Mouse (Mus musculus): ENCODE results near the gene Coro2b. TPM values are rescaled to one million over a fixed set of nuclear protein-coding genes. Genes with fewer than 3 reads are reported as not detected.

Gene Coro2b
- total RNA-seq, 1 experiment: 4.8 TPM

- Histone ChIP-seq H3K9me3 (ENCODE audit: control insufficient read depth, insufficient read depth, low read depth, low read length) (no peaks in the 10 kb centered on the region), H3K4me1 (ENCODE audit: control insufficient read depth in 2 of 2, insufficient read depth in 2 of 2, low read length in 2 of 2, poor library complexity in 1 of 2) (peaks cover 8 to 39% of the 10 kb centered on the region in 2 experiments; a peak in 3 of 4 replicates), H3K27ac (ENCODE audit: insufficient read depth, low read depth, low read length, poor library complexity, severe bottlenecking) (no peak overlapping the region), H3K4me3 (ENCODE audit: insufficient read depth in 1 of 2, low read depth in 1 of 2, low read length in 2 of 2, poor library complexity in 1 of 2, severe bottlenecking in 1 of 2) (no peak overlapping the region), H3K9ac (ENCODE audit: insufficient read depth, low read depth, low read length, poor library complexity, severe bottlenecking) (no peak overlapping the region), H3K36me3 (ENCODE audit: control insufficient read depth, insufficient read depth, low read length, poor library complexity, severe bottlenecking) (peaks cover 45% of the 10 kb centered on the region)
- DNase-seq (ENCODE audit: low read depth, low spot score): no peak
- in situ Hi-C loops (cut with MboI; ENCODE audit: low sequenced_read_pairs in 2 of 2, unreplicated experiment in 2 of 2): no loop called here
- TF ChIP-seq ZC3H11A (IDR thresholded peaks at IDR 0.05; ENCODE audit: borderline replicate concordance, low read depth, low read length) (no peak), ZNF384 (IDR thresholded peaks at IDR 0.05; ENCODE audit: low read depth, low read length) (no peak), MAFK (IDR thresholded peaks at IDR 0.05; ENCODE audit: insufficient read depth, low read depth, low read length) (no peak), HCFC1 (IDR thresholded peaks at IDR 0.05; ENCODE audit: borderline replicate concordance, insufficient read depth, low read length) (no peak), CHD2 (IDR thresholded peaks at IDR 0.05; ENCODE audit: low read depth, low read length) (no peak)
Observed at GRCm38 (mm10) chr9:62372556-62373221, 164.2 kb downstream of the Coro2b start.

DNA sequence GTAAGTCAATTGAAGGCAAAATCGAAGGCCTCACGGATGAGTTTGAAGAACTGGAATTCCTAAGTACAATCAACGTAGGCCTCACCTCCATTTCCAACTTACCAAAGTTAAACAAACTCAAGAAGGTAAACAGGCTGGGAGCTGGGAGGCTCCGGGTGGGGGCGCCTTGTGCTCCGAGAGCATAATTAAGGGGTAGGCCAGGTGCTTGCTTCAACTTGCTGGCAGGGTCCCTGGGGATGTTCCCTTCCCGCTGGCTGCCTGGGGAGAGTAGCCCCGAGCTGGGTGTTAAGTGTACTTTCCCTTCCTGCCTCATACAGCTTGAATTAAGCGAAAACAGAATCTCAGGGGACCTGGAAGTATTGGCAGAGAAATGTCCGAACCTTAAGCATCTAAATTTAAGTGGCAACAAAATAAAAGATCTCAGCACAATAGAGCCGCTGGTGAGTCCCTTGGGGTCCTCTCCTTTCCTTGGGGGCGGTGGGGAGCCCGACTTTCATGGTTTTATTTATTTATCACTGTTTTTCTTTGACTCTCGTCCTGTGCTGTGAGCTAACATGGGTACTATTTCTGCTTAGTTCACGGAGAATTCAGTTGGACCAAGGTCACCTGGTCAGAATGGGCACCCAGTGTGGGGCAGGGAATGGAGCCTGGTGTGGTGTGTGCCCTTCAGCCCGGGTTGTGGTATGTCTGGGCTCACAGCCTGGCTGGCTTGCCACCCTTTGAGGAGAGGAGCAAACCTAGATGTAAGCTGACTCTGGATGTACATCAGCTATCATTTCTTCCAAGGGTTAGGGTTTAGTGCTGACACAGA lies 164.9 kb downstream of the Coro2b start:
- TF ChIP-seq ZNF384 (IDR thresholded peaks at IDR 0.05; ENCODE audit: low read depth, low read length) (no peak), CHD2 (IDR thresholded peaks at IDR 0.05; ENCODE audit: low read depth, low read length) (no peak), ZC3H11A (IDR thresholded peaks at IDR 0.05; ENCODE audit: borderline replicate concordance, low read depth, low read length) (no peak), MAFK (IDR thresholded peaks at IDR 0.05; ENCODE audit: insufficient read depth, low read depth, low read length) (no peak), HCFC1 (IDR thresholded peaks at IDR 0.05; ENCODE audit: borderline replicate concordance, insufficient read depth, low read length) (no peak)

DNA sequence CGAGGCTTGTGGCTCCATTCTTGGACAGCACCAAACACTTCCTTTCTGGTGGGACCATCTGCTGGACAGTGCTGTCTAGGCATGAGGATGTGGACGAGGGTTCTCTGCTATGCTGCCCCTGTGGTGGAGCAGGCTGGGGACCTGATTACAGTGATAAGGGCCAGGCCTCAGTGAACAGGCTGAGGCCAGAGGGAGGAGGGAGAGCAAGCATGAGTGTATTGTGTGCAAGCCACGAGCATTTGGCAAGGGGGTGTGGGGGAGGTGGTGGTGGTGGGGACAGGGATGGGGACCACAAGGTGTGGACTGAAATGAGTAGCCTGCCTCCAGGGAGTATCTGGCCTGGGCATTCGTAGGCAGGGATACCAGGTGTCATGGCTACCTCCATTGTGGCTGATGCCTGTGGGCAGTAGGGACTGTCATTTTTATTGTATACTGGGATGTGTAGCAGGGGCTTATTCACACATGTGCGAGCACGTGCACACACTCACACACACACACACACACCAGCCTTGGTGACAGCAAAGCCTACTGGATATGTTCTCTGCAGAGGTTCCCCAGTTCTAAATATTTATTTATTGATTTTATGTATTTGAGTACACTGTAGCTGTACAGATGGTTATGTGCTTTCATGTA lies 166.1 kb downstream of the Coro2b start:
- Histone ChIP-seq H3K9ac (ENCODE audit: insufficient read depth, low read depth, low read length, poor library complexity, severe bottlenecking) (no peak overlapping the region), H3K36me3 (ENCODE audit: control insufficient read depth, insufficient read depth, low read length, poor library complexity, severe bottlenecking) (peaks cover 30% of the 10 kb centered on the region), H3K27ac (ENCODE audit: insufficient read depth, low read depth, low read length, poor library complexity, severe bottlenecking) (no peak overlapping the region), H3K4me3 (ENCODE audit: insufficient read depth in 1 of 2, low read depth in 1 of 2, low read length in 2 of 2, poor library complexity in 1 of 2, severe bottlenecking in 1 of 2) (no peak overlapping the region), H3K9me3 (ENCODE audit: control insufficient read depth, insufficient read depth, low read depth, low read length) (no peaks in the 10 kb centered on the region), H3K4me1 (ENCODE audit: control insufficient read depth in 2 of 2, insufficient read depth in 2 of 2, low read length in 2 of 2, poor library complexity in 1 of 2) (peaks cover 10 to 56% of the 10 kb centered on the region in 2 experiments)
- TF ChIP-seq ZC3H11A (IDR thresholded peaks at IDR 0.05; ENCODE audit: borderline replicate concordance, low read depth, low read length) (no peak), MAFK (IDR thresholded peaks at IDR 0.05; ENCODE audit: insufficient read depth, low read depth, low read length) (no peak)
- DNase-seq (ENCODE audit: low read depth, low spot score): no peak
- in situ Hi-C loops (cut with MboI; ENCODE audit: low sequenced_read_pairs in 2 of 2, unreplicated experiment in 2 of 2): no loop called here

More for the DNA sequence above, 164.9 kb downstream of the Coro2b start:
- no peak overlapping the region for H3K27ac ChIP-seq (ENCODE audit: insufficient read depth, low read depth, low read length, poor library complexity, severe bottlenecking)
- H3K36me3 ChIP-seq (ENCODE audit: control insufficient read depth, insufficient read depth, low read length, poor library complexity, severe bottlenecking): peaks cover 40% of the 10 kb centered on the region
- H3K4me3 ChIP-seq (ENCODE audit: insufficient read depth in 1 of 2, low read depth in 1 of 2, low read length in 2 of 2, poor library complexity in 1 of 2, severe bottlenecking in 1 of 2): no peak overlapping the region
- in situ Hi-C loops (cut with MboI; ENCODE audit: low sequenced_read_pairs in 2 of 2, unreplicated experiment in 2 of 2): no loop called here
- H3K9me3 ChIP-seq (ENCODE audit: control insufficient read depth, insufficient read depth, low read depth, low read length): no peaks in the 10 kb centered on the region
- no peak for DNase-seq (ENCODE audit: low read depth, low spot score)
- H3K4me1 ChIP-seq (ENCODE audit: control insufficient read depth in 2 of 2, insufficient read depth in 2 of 2, low read length in 2 of 2, poor library complexity in 1 of 2): peaks cover 10 to 47% of the 10 kb centered on the region in 2 experiments; a peak in 3 of 4 replicates
- peak overlapping the region; percentile 8; the same call in 1 of the 2 replicates for H3K9ac ChIP-seq (ENCODE audit: insufficient read depth, low read depth, low read length, poor library complexity, severe bottlenecking)

DNA sequence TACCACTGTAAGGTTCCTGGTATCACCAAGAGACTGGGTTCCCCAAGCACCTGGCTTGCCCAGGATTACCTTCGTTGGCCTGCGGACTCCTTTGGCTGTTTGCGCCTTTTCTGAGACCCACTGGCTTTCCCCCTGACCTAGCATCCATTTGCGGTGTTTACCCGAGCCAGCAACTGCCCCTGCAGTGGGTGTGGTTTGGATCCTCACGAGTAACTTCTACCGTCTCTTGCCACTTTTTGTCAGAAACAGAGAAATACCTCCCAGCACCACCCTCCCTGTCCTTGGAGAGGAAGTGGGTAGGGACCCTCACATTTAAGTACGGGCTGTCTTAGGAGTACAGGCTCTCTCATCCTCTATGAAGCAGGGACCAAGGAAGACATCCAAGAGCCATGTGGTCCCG lies 166.7 kb downstream of the Coro2b start:
- H3K36me3 ChIP-seq (ENCODE audit: control insufficient read depth, insufficient read depth, low read length, poor library complexity, severe bottlenecking): peaks cover 24% of the 10 kb centered on the region
- no peak overlapping the region for H3K27ac ChIP-seq (ENCODE audit: insufficient read depth, low read depth, low read length, poor library complexity, severe bottlenecking)
- in situ Hi-C loops (cut with MboI; ENCODE audit: low sequenced_read_pairs in 2 of 2, unreplicated experiment in 2 of 2): no loop called here
- no peak for TF ChIP-seq MAFK (IDR thresholded peaks at IDR 0.05; ENCODE audit: insufficient read depth, low read depth, low read length)
- TF ChIP-seq HCFC1 (IDR thresholded peaks at IDR 0.05; ENCODE audit: borderline replicate concordance, insufficient read depth, low read length): no peak
- TF ChIP-seq ZNF384 (IDR thresholded peaks at IDR 0.05; ENCODE audit: low read depth, low read length): no peak
- no peak for TF ChIP-seq ZC3H11A (IDR thresholded peaks at IDR 0.05; ENCODE audit: borderline replicate concordance, low read depth, low read length)
- TF ChIP-seq CHD2 (IDR thresholded peaks at IDR 0.05; ENCODE audit: low read depth, low read length): no peak
- peaks cover 10 to 56% of the 10 kb centered on the region in 2 experiments for H3K4me1 ChIP-seq (ENCODE audit: control insufficient read depth in 2 of 2, insufficient read depth in 2 of 2, low read length in 2 of 2, poor library complexity in 1 of 2)
- H3K4me3 ChIP-seq (ENCODE audit: insufficient read depth in 1 of 2, low read depth in 1 of 2, low read length in 2 of 2, poor library complexity in 1 of 2, severe bottlenecking in 1 of 2): no peak overlapping the region
- H3K9me3 ChIP-seq (ENCODE audit: control insufficient read depth, insufficient read depth, low read depth, low read length): no peaks in the 10 kb centered on the region
- DNase-seq (ENCODE audit: low read depth, low spot score): no peak
- no peak overlapping the region for H3K9ac ChIP-seq (ENCODE audit: insufficient read depth, low read depth, low read length, poor library complexity, severe bottlenecking)

Other genes with a start within 250 kb of the Coro2b start
- gene Anp32a, start 195.8 kb downstream of the Coro2b start, total RNA-seq (2012; rRNA removed): 93.5 and 96.0 TPM in 2 replicates
- 1.0 and 1.3 TPM in 2 replicates for gene Itga11, start 140.8 kb upstream of the Coro2b start, total RNA-seq (2012; rRNA removed)

Data from ES-E14 (cell line).